Mouse (Mus musculus): ENCODE measurements around the gene Sprr2i.

Gene Sprr2i

GRCm38 (mm10) chr3:92407691-92408090, at the start of gene Sprr2i:
Sprr2i (plus strand) TSS chr3:92407991.
- DNase-seq (ENCODE audit: low read depth, low spot score), result no peak

GRCm38 (mm10) chr3:92361619-92362018, 46.2 kb upstream of the Sprr2i start:
- DNase-seq (ENCODE audit: low read depth, low spot score), result no peak

GRCm38 (mm10) chr3:92364887-92365286, 42.9 kb upstream of the Sprr2i start, which contains the start of gene Sprr2f:
Sprr2f (plus strand) TSS chr3:92365187.
- DNase-seq (ENCODE audit: low read depth, low spot score), result no peak

GRCm38 (mm10) chr3:92373613-92374012, 34.2 kb upstream of the Sprr2i start:
- no peak for DNase-seq (ENCODE audit: low read depth, low spot score)

- no peak for DNase-seq (ENCODE audit: low read depth, low spot score)
Observed at GRCm38 (mm10) chr3:92385385-92385784, 22.4 kb upstream of the Sprr2i start, which contains the start of gene Sprr2h. Sprr2h (plus strand) TSS chr3:92385685.

GRCm38 (mm10) chr3:92394301-92394700, 13.5 kb upstream of the Sprr2i start:
- DNase-seq (ENCODE audit: low read depth, low spot score), result no peak

GRCm38 (mm10) chr3:92417782-92418181, 10.0 kb downstream of the Sprr2i start, which contains the start of gene Sprr2j-ps:
Sprr2j-ps (plus strand) TSS chr3:92418082.
- no peak for DNase-seq (ENCODE audit: low read depth, low spot score)

- no peak for DNase-seq (ENCODE audit: low read depth, low spot score)
Observed at GRCm38 (mm10) chr3:92429323-92429722, 21.5 kb downstream of the Sprr2i start, which contains the start of gene Gm9774. Gm9774 (minus strand) TSS chr3:92429423.

- no peak for DNase-seq (ENCODE audit: low read depth, low spot score)
Observed at GRCm38 (mm10) chr3:92432282-92432681, 24.5 kb downstream of the Sprr2i start, which contains the start of gene Sprr2k. Sprr2k (plus strand) TSS chr3:92432582.

- DNase-seq (ENCODE audit: low read depth, low spot score), result no peak
Observed at GRCm38 (mm10) chr3:92438689-92439088, 30.9 kb downstream of the Sprr2i start, which contains the start of gene Sprr1b. Sprr1b (minus strand) TSS chr3:92438789.

GRCm38 (mm10) chr3:92440177-92440576, 32.4 kb downstream of the Sprr2i start:
- no peak for DNase-seq (ENCODE audit: low read depth, low spot score)

GRCm38 (mm10) chr3:92455151-92455550, 47.4 kb downstream of the Sprr2i start:
- no peak for DNase-seq (ENCODE audit: low read depth, low spot score)

GRCm38 (mm10) chr3:92458620-92459019, 50.8 kb downstream of the Sprr2i start, which contains the start of gene Sprr3:
Sprr3 (minus strand) TSS chr3:92458720.
- DNase-seq (ENCODE audit: low read depth, low spot score), result no peak
